Mouse (Mus musculus): ENCODE data around the gene Cnbd2.

The Cnbd2 gene

DNA sequence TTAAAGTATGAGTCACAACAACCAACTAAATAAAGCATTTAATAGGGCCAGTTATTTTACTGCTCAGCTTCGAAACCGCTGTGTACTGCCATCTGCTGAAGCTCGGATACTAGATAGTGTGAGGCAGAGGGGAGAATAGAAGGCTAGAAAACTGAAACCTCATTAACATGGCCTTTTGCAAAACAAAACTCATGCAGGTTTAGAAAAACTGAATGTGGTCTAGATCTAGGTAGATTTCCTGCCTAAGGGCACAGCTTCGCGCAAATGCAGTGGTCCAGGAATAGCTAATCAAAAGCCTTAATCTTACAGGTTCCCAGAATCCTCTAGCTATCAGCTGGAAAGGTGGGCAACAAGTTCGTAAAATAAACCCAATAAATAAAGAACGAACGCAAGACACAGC, 658 bp upstream of the Cnbd2 start:
- DNase-seq (ENCODE audit: low read depth, low spot score), result peak; percentile 41

DNA sequence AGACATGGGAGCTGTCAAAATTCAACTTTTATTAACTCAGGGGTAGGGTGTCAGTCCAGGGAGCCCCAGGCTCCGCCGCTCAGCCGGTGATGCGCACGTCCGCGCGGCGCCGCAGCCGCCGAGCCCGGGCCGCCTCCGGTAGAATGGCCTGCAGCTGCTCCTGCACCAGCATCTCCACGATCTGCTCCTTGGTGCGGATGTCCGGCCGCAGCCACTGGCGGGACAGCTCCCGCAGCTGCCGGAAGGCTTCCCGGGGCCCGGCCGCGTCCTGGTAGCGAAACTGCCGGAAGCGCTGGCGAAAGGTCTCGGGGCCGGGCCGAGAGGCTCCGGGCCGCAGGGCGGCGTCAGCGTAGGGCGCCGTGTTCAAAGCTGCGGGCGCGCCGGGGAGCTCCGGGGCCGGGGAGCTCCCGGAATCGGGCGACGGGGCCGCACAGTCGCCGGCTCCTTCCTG, 233 bp upstream of the Cnbd2 start:
- DNase-seq (ENCODE audit: low read depth, low spot score), result peak; percentile 61

DNA sequence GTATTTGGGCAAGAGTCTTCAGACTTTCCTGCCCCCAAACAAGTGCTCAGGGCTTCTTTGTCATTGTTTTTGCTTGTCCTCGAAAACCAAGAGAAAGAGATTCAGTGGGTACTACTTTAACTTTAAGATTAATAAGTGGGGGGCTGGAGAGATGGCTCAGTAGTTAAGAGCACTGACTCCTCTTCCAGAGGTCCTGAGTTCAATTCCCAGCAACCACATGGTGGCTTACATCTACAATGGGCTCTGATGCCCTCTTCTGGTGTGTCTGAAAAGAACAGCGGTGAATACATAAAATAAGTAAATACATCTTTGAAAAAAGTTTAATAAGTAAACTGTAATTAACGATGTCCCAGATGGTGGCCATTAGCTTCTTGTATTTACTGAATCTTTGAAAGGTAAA, 1.1 kb downstream of the Cnbd2 start:
- no peak for DNase-seq (ENCODE audit: low read depth, low spot score)

DNA sequence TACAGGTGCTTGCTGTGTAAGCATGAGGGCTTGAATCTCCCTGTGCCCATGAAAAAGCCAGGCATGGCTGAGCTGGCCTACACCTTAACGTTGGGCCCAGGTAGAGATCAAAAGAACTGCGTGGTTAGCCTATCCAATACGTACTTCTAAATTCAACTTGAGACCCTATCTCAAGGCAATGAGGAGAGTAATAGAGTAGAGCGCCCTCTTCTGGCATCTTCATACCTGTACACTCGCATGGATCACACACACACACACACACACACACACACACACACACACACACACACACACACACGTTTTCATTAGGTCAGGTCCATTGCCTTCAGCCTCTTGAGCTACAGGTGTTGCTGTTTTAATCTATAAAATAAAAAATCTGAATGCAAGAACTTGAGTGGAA, 2.7 kb downstream of the Cnbd2 start:
- no peak for DNase-seq (ENCODE audit: low read depth, low spot score)

DNA sequence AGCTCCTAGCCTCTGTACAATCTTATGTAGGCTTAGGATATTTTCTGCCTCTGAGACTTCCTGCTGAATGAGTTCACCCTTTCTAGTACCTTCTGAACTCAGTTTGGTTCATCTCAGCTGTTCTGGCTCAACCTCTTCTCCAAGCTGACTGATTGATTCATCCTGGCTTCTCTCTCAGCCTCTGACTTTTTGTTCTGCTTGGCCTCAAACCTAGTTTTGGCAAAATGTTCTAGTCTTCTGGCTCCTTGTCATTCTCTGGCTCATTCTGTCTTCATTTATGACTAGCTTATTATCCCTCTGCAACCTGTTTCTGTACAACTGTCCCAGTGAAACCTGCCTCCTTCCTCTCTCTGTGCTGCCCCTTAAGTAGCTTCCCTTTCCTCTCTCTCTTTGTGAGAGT, 6.4 kb downstream of the Cnbd2 start:
- DNase-seq (ENCODE audit: low read depth, low spot score), result no peak

DNA sequence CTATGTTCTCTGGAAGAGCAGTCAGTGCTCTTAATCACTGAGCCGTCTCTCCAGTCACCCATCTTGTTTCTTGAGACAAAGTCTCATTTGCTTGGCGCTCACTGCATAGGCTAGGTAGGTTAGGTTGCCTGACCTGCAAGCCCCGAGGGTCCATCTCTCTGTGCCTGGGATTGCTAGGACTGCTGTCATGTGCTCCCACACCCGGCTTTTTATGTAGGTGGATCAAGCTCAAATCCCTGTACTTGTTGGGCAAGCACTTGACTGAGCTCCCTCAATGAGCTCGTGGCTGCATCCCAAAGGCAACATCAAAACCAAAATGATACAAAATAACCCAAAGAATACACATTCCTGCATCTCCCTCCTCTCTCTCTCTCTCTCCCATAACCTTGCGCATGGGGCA, 9.4 kb downstream of the Cnbd2 start:
- DNase-seq (ENCODE audit: low read depth, low spot score), result no peak

DNA sequence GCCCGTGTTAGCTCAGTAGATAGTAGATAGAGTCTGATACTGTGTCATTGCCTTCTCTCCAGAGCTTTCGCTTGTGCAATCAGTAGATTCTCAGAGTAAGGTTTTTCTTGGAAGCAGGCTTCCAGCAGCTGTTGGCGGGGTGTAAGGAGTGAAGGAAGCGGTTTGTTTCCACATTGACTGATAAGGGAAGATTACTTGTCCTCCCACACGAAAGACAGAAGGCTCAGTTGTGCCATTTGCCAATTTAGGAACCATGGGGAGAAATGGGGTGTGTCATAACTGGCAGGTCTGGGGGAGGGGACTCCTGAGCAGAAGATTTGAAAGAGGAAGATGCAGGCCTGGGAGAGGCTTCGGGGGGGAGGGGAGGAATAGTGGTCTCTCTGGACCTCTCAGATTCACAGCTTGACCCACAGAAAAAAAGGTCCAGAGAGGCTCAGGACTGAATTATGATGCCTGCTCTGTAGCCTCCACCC, 12.1 kb downstream of the Cnbd2 start:
- DNase-seq (ENCODE audit: low read depth, low spot score), result peak; percentile 84

DNA sequence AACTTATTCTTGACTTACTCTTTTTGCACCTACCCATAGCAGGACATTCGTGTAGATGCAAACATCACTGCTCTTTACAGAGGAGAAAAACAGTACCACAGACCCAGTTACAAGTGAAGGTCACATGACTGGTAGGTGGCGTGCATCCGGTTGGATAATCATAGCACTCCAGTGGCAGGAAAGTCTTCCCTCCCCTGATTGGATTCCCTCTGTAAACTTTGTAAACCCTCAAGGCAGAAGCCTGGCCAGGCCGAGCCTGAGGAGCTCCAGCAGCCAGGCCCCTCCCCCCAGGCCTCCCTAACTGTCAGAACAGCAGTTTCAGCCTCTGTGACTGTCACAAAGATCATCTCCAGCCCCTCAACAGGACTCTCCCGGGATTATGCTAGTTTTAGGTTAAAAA, 12.6 kb downstream of the Cnbd2 start:
- peak; percentile 27 for DNase-seq (ENCODE audit: low read depth, low spot score)

DNA sequence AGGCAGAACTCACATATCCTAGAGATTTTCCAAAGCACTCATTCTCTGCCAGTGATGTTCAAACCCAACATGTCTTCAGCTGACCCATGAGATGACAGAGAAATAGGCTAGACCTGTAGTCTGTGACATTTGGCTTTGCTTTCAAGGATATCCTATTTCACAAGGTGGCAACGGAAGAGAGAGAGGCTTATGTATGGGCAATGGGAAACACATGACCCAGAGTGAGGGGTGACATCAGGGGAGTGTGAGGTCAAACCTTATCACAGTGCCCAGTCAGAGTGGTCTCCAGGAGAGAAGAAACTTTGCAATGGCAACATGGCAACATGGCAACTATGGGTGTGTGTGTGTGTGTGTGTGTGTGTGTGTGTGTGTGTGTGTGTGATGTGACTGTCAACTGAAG, 18.6 kb downstream of the Cnbd2 start:
- no peak for DNase-seq (ENCODE audit: low read depth, low spot score)

DNA sequence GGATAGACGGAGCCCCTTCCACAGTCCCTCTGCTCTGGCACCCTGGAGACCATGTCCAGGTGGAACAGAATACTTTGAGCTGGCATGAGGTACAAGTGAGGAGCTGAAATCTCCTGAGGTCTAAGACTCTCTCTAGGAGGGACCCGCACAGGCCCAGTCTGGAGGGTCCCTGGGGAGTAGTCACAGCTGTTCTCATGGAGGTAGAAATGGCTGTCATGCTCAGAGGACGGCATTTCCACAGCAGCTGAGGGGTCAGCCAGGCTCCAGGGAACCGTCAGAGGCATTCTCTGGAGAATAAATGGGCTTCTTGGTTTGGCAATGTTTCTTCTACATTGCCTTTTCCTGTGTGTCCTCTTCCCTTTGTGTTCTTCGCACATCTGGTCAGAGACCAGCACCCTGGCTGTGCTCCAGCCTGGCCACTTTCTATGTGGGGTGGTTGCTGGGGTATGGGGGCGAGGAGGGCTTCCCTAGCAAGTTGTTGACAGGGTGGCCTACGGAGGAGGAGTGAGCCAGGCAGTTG, 19.4 kb downstream of the Cnbd2 start:
- DNase-seq (ENCODE audit: low read depth, low spot score), result no peak

DNA sequence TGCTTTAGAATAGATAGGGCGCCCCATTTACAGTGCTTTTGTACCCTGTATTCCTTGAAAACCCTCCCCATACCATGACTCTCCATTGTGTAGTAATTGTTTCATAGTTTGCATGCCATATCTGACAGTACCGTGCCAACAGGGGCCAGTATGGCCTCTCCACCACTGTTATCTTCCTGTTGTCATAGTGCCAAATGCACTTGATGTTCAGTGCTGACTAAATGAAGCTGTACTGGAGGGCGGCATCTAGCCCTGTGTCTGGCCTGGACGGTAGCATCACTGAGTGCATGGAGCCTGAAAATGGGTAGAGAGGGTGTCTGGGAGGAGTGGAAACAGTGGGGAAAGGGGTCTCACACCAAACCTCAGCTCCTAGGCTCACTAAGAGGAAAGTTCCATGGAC, 28.0 kb downstream of the Cnbd2 start:
- DNase-seq (ENCODE audit: low read depth, low spot score), result no peak

DNA sequence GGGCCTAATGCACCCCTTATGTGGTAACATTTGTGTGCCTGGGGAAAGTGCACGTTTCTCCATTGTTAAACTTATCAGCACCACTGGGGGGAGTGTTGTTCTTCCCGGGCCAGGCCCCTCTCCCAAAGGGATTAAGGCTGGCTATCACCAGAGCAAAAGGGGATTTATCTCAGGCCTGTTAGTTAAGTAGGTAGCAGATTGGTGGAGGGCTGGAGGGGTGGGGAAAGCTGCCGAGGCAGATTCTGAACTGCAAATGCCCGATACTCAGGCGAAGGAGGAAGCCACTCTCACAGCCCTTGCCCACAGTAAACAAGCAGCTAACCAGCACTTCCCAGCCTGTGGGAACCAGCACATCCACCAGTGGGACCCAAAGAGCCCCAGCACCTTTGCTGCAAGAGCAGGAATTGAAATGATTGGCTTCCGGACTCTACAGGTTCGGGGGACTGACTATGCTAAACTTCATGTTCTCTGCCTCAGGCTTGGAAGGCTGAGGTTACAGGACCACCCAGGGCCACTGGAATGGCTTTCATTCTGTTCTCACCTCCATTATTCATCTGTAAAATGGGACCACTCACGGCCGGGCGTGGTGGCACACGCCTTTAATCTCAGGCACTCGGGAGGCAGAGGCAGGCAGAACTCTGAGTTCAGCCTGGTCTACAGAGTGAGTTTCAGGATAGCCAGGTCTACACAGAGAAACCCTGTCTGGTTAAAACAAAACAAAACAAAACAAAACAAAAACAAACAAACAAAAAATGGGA, 32.9 kb downstream of the Cnbd2 start:
- DNase-seq (ENCODE audit: low read depth, low spot score), result no peak

DNA sequence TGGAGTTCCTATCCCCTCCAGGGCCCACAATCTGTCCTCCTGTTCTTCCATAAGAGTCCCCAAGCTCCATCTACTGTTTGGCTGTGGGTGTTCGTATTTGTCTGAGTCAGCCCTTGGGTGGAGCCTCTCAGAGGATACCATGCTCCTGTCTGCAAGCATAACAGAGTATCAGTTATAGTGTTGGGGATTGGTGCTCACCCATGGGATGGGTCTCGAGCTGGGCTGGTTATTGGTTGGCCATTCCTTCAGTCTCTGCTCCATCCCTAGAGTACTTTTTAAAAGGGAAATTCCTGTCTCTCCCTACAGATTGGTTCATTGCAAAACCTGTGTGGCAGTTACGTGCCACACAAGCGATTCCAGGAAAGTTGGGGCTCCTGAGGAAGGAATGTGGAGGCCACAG, 36.7 kb downstream of the Cnbd2 start:
- DNase-seq (ENCODE audit: low read depth, low spot score), result peak; percentile 8

DNA sequence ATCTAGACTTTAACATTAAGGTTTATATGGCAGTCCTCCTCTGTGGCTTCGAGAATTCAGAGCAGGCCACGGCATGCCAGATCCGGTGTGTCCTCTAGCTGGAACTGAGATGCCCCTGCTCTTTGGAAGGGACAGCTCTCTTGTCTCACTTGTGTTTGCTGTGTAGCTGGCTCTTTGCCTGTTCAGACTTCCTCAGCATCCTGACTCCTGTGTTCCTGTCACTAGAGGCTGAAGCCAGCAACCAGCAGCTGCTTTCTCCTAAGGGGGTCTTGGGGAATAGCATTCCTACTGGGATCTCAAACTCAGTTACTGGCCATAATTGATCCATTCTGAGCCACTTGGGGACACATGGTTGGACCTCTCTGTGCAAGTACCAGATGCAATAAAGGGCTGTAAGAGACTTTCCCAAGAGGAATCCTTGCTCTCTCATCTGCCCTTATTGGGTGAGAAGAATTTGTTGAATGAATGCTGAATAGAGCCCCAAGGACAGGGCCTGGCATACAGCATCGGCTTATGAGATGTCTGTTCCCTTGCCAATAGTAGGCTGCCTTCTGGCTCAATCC, 37.3 kb downstream of the Cnbd2 start:
- peak; percentile 11 for DNase-seq (ENCODE audit: low read depth, low spot score)

DNA sequence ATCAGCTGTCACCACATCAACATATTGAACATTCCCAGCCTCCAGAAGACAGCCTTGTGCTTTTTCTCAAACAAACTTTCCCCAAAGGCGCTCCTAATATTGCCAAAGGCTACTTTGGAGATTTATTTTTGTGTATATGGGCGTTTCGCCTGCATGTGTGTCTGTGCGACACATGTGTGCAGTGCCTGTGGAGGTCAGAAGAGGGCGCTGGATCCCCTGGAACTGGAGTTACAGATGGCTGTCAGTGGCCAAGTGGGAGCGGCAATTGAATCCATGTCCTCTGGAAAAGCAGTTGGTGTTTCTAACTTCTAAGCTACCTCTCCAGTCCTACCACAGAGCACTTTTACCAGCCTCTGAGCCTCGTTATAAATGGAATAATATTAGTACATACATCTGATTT, 39.1 kb downstream of the Cnbd2 start:
- no peak for DNase-seq (ENCODE audit: low read depth, low spot score)

DNA sequence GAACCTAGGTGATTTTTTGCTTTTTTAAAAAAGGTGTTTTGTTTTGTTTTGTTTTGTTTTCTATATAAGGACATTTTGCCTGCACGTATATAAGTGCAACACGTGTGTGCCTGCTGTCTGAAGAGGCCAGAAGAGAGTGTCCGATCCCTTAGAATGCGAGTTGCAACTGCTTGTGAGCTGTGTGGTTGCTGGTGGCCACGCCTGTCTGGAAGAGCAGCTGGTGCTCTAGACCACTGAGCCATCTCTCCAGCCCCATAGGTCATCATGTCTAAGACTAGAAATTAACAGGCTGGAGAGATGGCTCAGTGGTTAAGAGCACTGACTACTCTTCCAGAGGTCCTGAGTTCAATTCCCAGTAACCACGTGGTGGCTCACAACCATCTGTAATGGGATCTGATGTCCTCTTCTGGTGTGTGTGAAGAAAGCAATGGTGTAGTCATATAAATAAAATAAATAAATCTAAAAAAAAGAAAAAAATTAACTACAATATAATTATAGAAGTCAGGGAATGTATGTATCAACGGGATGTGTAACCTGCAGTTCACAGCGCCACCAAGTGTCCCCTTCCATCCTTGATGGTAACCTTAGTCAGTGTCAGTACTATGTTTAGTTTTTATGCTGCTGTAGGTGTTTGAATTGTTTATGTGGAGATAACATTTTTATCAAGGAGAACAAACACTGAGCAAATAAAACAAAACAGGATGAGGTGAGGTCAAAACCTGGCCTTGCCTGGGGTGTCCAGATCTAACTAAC, 40.5 kb downstream of the Cnbd2 start:
- peak; percentile 35 for DNase-seq (ENCODE audit: low read depth, low spot score)

DNA sequence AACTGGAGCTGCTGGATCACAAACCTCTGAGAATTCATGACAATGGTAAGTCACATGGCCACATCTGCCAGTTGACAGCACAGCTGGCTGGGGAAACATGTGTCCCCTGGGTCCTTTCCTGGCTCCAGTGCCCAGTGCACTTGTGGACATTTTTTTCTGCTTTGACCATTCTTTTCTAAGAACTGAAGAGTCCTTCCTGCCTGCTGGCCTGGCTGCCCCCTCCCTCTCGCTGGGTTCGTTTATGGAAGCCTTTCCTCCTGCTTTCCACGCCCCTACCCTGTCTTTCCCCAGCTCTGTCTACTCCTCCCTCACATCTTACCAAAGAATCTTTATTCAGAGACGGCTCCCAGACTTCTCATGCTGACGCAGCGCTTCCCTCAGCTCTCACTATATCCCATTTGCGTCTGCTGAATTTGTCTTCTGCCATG, 41.2 kb downstream of the Cnbd2 start:
- peak; percentile 35 for DNase-seq (ENCODE audit: low read depth, low spot score)

DNA sequence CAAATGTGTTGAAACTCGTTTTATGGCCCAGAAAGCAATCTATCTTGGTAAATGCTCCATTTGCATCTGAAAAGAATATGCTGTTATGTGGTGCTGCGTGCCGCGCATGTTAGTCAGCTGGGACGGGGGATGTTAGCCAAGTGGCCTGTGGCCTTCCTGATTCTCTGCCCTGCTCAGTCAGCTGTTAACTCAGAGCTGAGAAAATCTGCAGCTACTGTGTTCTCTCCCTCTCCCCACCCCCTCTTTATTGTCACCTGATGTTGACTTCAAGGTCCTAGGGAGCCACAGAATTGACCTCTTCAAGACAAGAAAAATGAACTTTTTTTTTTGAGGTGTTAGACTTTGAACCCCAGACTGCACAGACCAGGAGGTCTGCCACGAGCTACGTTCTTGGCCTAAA, 43.9 kb downstream of the Cnbd2 start:
- DNase-seq (ENCODE audit: low read depth, low spot score), result peak; percentile 75

DNA sequence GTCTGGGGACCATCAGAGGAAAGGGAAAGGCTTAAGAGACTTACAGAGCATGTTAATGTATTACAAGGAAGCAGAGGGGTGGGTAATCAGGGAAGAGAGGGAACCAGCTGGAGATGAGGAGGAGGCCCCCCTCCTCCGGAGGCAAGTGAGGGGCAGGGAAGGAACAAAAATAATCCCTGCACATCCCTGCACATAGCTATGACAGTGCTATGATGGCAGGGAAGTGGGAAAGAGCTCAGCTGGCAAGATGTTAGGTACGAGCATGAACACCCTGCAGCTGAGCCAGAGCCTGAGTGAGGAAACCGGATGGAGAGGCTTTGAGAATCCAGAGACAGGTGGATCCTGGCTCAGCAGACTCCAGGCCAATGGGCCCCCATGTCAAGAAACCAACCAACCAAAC, 56.4 kb downstream of the Cnbd2 start:
- peak; percentile 70 for DNase-seq (ENCODE audit: low read depth, low spot score)

DNA sequence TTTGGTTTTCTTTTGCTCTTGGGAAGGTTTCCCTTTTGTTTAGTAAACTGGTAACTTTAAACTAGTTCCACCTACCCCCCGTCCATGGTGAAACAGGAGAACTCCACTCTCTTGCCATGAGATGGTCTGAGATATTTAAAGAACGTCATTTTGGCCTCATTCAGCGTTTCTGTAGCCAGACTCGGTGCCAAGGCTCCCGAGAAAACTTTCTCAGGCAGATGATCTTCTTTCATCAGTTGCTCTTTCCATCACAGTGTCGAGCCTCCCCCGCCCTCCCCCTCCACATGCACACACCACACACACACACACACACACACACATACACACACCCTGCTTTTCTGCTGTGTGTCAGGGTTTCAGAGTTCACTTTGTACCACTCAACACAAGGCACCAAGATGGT, 58.8 kb downstream of the Cnbd2 start:
- DNase-seq (ENCODE audit: low read depth, low spot score), result no peak

DNA sequence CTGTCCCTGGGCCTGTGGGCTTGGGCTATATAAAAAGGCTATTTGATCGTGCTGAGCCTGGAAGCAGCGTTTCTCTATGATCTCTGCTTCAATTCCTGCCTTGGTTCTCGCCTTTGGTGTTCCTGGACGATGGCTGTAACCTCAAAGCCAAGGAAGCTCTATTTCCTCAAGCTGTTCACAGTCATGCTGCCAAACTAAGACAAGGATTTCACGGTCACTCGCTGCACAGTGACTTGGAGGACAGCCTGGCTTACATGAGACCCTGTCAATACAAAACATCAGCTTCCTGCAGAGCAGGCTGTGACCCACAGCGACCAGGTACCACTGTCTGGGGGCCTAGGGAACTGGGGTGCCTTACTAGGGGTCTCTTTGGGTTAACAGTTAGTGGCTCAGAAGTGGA, 64.9 kb downstream of the Cnbd2 start:
- no peak for DNase-seq (ENCODE audit: low read depth, low spot score)

DNA sequence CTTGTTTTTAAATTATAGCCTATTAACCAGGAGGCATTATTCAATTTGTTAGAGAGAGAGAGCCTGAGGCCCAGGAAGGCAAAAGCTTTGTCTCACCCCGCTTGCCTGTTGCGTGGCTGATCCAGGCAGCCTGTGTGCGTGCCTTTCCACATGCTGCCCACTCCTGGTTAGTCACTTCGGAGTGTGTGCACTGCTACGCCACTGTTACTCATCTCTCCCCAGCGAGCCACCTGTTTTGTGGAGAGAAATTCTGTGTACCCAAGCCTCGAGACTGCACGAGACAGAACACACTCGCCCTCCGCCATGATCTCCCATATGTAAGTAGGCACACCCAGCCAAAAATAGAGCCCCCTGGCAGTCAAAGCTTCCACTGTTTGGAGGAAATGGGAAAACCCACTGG, 67.8 kb downstream of the Cnbd2 start:
- peak; percentile 90 for DNase-seq (ENCODE audit: low read depth, low spot score)

DNA sequence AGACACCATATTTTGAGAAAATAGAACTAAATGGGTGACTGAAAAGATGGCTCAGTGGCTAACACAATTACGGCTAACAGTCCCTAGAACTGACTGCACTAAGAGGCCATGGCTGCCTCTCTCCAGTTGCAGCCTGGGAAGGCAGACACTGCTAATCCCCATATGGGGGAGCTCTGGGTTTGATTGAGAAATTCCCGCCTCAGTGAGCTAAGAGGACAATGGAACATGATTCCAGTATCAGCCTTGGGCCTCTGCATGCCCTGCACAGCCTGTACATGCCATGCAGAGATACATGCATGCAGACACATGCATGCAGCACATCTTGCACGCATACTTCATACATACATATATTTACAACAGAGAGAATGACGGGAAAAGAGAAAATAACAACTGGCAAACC, 69.3 kb downstream of the Cnbd2 start:
- DNase-seq (ENCODE audit: low read depth, low spot score), result peak; percentile 64

Measured in brain, adult 2 months (tissue).